Mouse (Mus musculus) adrenal gland, postnatal 4 days (tissue): ENCODE data around the gene Ercc8. TPM values are rescaled to one million over a fixed set of nuclear protein-coding genes. Genes with fewer than 3 reads are reported as not detected.
A peak's percentile ranks its signal among the peaks of the same experiment; 100 is the strongest.

Source experiments
- DNase-seq, 2 experiments: peaks; one replicate each; pipeline ENCODE4 v3.0.0; 2021 to 2022; ENCODE audit warnings: low spot score in 2 of 2, mixed read lengths in 2 of 2
- total RNA-seq, 2 experiments: library from RNA; stranded (reverse); gene quantifications; 2 replicates each; pipeline ENCODE4 v1.2.3; 2021

The Ercc8 gene
- total RNA-seq, 2 experiments from 2014 or later: 15.4 to 16.8 TPM

DNA sequence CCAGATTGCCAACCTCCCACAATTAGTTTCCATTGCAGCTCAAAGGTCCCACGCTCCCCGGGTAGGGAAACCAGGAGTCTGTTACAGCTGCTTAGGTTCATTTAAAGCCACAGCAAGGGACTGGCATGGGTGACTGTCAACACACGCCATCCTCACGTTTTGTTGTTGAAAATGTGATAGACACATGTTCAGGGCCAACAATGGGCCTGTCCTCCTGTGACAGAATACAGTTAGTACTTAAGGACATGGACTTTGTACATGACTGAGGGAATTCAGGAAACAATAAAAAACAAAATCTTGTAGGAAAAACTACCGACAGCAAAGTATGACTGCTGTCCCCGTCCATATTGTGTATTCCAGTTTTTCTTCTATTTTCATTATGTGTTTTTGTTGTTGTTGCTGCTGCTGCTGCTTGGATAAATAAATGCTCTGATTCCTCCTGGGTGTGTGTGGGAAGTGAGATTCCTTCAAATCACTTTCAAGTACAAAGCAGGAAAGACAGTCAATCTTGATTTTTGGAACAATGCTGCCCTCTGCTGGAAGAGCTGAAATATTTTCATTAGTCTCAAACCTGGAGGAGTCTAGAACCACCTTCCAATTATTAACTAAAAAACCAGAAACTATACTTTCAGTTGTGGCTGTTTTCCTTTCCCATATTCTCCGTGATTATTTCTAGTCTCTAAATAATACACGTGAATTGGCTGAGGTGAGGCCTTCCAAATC, 5.7 kb upstream of the Ercc8 start:
- DNase-seq: peak in 1 of 2 experiments; percentile 26

DNA sequence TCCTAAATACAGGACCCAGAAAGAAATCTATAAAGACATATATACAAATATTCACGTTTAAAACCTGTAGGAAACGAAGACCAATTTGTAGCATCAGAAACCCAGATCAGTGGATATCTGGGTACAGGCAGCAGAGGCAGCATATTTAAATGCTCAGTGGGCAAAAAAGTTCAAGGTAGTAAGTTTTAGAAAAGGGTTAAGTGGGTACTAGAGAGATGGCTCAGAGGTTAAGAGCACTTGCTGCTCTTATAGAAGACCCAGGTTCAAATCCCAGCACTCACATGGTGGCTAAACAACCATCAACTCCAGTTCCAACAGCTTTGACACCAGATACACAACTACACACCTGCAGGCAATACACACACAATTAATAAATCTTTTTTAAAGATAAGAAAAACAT, 1.4 kb upstream of the Ercc8 start:
- DNase-seq: no peak

DNA sequence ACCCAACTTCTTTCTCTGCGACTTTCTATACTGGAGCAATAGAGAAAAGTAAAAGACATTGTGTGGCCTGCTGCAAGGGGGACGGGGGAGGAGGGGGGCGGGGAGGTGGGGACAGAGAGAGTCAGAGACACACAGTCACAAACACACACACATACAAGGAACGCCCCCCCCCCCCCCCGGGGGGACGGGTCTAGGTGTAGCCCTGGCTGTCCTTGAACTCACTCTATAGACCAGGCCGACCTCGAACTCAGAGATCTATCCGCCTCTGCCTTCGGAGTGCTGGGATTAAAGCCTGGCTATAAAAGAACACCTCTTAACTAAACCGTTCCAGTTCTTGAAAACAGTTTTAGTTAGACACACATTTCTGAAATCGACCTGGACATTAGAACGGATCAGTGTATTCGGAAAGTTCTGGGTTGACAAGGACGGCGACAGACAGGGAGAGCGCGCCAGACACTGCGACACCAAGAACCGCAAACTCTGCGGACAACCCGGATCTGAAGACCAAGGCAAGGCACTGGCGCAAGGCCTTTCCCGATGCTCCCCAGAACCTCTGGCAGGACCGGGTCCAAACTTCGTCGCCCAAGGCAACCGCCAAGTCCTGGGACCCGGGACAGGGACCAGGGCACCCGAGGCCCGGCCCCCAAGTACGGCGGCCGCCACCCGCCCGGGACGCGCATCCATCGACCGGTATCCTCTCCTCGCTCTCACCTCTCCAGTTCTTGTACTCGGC, 633 bp upstream of the Ercc8 start:
- DNase-seq: peak in 1 of 2 experiments; percentile 16

DNA sequence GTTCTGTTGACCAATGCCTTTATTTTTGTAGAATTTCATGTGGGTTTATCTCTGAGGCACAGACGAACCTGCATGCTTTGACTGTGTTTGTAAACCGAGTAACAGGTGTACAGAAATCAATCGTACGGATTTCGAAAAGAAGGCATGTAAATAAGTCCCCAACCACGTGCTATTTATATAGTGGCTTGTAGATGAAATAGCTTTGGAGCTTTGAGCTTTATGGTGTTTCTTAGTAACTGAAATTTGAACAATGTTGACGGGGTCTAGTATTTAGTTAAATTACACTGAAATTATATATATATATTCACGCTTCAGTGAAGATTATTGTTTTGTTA, 677 bp downstream of the Ercc8 start:
- DNase-seq: no peak

DNA sequence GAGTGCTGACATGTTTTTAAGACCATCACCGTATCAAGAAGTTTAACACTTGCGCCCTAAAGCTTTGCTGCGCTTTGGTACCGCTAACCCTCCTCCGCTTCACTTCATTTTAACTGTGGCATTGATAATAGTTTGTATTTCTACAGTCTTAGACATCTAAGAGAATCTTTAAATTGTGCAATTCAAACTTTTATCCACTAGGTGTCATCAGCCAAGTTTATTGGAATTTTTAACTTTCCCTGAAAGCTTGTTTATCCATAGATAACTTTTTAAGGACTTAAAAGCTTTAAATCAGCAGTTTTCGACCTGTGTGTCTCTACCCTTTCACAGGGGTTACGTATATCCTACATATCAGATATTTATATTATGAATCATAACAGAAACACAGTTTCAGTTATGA, 1.4 kb downstream of the Ercc8 start:
- no peak for DNase-seq

DNA sequence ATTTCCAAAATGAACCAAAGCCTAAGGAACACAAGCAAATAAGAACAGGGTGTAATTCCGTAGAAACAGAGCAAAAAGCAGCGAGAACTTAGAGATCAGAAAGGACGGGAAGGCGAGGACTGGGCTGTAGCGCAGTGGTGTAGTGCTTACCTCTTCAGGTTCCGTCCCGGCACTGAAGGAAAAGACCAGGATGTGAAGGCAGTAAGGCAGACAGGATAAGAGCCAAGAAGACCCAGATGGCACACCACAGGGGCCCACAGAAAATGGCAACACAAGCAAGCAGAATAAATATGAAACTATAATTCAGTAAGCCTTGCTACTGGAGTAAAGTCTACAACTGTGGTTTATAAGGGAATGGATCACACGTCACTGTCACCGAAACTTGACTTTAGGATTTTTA, 5.4 kb downstream of the Ercc8 start:
- DNase-seq: no peak

DNA sequence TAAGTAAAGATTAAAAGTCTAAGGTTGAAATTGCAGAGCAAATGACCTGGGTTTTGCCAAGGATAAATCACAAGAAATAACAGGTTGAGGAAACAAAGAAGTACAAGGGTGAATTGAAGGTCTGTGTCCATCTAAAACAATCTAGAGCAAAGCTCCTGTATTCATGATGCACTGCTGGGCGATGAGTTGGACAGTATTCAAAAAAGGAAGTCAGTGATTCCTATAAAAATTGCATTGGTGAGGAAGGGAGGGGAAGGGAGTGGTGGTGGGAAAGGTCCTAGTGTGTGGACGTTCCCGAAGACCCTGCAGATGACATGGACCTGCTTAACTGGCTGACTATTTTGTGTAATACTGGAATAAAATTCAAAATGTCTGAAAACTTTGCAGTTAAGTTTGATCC, 6.1 kb downstream of the Ercc8 start:
- DNase-seq: no peak

DNA sequence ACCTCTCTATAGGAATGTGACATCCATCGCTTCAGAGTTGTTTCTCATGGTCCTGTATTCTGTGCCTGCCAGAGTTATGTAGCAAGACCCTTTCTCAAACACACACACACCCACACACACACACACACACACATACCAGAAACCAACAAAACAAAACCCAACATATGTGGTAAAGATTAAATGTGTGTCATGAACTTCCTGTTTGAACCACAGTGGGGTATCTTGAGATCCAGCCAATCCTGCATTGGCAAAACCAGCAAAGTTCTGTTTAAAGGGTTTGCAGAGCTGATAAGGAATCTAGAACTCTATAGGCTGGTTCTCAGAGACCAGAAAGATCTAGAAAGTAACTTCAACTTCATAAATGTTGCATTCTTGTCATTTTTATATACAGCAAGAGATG, 11.5 kb downstream of the Ercc8 start:
- no peak for DNase-seq

DNA sequence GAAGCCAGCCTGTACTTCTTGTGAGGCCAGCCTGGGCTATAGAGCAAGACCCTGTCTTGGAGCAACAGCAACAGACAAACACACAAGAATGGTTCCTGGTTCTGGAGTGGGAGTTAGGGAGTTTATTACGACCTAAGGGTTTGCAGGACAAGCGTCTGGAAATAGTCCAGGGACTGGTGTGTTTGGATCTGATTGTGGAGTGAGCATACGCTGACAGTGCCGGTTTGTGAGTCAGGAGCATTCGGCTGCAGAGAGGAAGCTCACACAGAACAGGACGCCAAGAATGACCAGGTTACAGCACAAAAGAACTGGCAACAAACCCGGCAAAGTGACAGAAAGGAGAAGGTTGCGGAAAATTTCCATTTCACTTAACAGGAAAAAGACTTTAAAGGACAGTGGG, 12.0 kb downstream of the Ercc8 start:
- DNase-seq: no peak

DNA sequence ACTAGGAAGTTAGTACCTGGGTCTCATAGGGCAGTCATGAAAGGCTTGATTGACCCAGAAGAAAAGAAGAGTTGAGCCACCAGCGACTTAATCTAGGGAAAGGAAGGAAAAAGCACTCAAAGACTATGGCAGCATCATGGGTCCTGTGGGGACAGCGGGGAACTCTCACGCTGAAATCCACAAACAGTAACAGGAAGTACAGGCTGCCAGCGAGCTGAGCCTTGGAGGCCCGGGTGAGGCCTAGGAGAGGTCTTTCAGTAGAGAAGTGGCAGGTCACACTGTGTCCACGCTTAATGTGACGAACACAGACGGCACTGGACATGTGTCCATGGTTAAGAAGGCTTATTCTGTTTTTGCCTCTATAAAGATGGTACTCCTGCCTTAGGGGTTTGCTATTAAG, 21.1 kb downstream of the Ercc8 start:
- no peak for DNase-seq

DNA sequence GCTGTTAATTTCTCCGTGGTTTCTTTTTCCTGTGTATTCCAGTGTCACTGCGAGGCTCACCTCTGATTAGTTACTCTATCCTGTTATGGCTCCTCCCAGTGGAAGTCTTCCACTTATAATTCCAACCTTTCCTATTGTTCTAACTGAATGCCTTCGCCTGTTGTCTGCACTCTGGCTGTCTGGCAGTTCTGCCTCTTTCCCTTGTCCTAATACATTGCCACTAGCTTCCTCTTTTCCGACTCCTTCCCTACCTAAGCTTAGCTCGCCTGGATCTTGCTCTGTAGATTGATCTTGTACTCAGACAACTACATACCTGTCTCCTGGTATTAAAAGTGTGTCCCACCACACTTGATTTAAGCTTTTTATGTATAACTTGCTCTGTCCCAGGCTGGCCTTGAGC, 22.3 kb downstream of the Ercc8 start:
- no peak for DNase-seq

DNA sequence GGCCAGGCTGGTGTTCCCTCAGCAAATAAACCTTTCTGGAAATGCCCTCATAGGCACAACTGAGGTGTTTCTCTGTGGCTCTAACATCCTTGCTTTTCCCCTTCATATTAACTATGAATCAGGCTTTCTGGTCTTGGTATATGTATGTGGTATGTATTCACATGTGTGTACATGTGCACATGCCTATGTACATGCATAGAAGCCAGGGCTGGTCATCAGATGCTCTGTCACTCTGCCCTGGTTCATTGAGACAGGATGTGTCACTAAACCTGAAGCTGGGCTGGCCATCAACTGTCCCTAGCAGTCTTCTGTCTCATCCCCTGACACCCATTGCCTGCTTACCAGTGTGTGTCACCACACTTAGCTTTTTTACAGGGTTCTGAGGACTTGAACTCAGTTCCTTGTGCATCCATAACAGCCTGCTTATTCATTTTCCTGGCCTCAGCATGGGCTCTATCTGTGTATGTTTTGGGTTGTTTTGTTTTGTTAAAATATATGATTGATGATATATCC, 26.3 kb downstream of the Ercc8 start:
- DNase-seq: no peak

DNA sequence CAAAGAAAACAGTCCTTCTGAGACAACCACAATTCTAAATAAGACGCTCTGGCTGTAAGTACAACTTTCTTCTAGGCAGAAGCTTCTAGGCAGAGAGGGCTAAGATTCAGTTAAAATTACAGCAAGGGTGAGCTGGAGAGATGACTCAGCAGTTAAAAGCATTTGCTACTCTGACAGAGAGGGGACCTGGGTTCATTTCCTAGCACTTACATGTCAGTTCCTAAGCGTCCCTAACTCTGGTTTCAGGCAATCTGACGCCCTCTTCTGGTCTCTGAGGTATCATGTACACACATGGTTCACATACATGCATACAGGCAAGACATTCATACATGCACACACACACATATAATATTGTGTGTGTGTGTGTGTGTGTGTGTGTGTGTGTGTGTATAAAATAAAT, 27.0 kb downstream of the Ercc8 start:
- no peak for DNase-seq

DNA sequence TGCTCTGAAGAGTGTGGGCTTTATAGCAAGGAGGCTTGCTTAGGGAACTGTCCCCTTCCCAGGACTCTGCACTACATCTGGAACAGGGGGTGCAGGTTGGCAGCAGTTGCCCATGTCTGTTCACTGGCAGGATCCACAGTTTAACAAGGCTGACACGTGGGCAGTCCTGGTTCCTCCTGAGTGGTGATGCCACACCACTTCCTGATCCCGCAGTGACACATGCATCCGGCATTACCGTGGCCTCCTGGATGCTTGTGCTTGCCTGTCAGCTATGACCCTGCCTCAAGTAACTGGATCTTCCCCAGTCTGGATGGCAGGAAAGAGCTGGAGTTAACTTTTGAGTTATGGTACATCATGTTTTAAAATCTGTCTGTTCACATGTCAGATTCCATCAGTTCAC, 29.5 kb downstream of the Ercc8 start:
- no peak for DNase-seq

DNA sequence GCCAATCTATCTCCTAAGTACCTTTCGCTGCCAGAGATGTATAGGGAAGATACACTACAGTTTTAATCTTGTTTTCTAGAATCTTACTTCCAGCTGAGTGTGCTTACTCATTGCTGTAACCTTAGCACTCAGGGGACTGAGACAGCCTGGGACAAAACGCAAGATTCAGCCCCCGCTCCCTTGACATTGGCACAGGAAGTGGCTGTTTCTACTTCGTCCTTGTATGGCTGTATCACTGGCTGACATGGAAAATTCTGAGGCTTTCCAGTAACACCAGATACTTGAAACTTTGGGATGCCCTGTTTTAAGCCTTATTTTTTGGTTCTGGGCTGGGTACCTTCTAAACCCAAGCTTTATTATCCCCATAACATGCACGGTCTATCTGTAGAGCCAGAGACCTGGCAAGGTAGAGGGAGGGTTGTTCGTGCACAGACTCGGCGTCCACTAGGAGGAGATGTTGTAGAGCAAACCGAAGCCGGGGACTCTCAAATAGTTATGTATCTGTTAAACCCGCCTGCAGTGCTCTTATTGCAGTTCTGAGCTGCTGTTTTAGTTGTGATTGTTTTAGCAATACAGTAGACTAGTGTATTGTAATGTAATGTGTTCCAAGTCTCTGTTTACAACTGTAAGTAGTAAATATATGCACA, 32.7 kb downstream of the Ercc8 start:
- no peak for DNase-seq

DNA sequence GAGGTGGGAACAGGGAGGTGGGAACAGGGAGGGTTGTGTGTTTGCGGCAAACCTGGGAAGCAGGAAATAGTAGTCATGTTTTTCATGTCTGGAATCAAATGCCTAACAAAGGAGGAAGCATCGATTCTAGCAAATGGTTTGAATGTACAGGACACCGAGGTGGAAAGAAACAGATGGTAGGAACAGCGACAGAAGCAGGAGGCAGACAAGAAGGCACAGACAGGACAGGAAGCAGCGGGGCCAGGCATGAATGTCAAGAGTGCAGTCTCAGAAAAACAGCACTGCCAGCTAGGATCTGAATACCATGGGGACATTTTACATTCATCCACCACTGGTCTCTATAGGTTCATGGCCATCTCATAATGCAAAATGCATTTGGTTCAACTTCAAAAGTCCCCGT, 36.9 kb downstream of the Ercc8 start:
- DNase-seq: no peak

DNA sequence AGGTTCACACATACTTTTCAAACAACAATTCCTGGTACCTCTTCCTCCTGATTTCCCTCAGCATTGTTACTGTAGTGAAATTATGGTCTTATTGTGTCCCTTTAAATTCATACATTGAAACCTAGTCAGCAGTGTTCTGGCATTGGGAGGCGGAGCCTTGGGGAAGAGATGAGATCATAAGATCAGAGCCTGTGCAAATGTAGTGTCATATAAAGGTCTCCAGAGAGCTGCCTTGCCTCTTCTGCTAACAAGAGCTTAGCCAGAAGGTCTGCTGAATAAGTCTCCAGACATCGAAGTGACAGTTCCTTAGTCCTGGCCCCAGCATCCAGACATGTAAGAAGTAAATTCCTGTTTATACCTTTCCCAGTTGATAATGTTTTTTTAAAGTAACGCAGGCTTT, 46.3 kb downstream of the Ercc8 start:
- no peak for DNase-seq

DNA sequence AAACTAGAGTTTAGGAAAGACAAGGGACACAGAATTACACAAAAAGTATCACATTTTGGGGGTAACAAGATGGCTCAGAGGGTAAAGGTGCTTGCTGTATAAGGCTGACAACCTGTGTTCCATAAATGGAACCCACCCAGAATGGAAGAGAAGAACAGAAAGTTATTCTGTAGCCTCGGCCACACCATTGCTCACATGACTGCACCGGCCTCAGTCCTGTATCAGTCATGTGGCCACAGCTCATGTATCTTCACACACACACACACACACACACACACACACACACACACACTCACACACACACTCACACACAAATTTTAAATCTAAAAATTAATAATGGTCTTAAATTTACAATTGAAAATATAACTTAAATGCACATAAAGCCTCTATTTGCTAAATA, 48.9 kb downstream of the Ercc8 start:
- DNase-seq: no peak

DNA sequence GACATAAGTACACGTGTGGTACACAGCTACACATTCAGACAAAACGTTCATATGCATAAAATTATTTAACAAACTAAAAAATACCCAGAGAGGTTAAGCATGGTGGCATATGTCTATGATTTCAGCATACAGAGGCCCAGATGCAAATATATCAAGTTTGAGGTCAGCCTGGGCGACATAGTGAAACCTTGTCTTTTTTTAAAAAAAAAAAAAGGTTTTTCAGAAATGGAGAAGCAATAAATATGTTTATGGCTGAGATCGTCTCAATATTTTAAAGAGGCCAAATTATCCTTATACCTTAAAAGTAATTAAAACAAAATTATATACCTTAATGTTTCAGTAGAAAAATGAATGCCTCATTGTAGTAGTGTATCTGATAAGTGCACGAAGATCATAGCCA, 49.6 kb downstream of the Ercc8 start:
- DNase-seq: no peak

DNA sequence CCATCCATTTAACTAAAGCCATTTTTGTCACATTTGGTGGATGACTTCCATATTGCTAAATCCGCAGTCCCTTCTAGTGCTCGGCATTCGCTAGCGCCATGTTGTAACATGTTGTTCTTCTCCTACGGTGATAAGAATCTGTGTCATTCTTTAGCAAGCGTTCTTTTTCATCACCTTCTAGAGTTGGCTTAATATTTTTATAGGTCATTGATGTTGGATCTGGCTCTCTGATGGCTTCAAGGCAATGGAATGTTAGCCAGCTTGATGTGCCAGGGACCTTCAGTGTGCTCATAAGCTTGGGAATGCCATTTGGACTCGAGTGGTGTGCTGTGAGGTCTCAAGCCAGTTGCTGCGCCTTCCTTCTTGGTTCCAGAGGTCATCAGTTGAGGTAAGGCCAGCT, 52.4 kb downstream of the Ercc8 start:
- no peak for DNase-seq

DNA sequence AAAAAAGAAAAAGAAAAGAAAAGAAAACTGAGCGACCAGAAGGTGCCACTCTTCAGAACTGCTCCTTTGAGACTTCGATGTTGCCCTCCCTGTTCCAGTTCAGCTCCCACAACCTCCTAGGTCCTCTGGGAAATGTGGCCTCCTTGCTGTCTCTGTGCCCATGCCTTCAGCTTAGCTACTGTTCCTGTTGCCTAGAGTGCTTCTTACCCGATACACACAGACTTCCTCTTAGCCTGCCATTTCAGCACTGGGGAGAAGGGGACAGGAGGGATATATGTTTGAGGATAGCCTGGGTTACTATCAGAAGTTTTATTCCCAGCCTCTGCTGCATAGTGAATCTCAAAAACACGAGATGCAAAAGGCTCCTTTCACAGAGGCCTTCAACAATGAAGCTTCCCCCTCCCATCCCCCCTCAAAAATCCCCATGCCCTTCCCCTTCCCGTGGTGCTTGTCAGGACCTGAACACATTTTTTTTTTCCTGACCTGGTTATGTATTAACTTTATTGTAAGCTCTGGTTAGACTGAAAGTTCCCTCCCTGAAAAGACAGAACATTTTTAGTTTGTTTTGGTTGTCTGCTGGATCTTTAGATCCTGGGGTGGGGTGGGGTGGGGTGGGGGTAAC, 54.0 kb downstream of the Ercc8 start:
- DNase-seq: no peak

DNA sequence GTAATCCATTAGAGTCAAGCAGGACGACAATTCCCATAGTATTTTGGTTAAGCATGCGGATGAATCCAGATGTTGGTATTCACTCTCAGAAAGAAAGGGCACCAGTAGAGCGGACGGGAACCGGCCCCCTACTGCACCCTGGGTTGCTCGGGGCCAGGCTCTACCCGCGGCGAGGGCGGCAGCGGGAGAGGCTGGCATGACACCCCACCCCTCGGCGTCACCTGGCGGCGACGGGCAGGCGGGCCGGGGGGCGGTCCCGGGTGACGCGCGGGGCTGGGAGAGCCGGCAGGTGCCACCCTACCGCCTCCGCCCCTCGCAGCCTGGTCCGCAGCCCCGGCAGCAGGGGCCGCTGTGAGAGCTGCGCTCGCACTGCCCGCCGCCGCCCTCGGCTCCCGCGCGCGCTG, 55.6 kb downstream of the Ercc8 start, which contains the start of gene Elovl7:
Elovl7 (plus strand) TSS at position 324 of the 404 bp plus-strand sequence.
- DNase-seq: peak; percentile 26
